Mouse (Mus musculus): Measurements from ENCODE around the gene Nt5dc1. TPM values are rescaled to one million over a fixed set of nuclear protein-coding genes. Genes with fewer than 3 reads are reported as not detected.

Gene Nt5dc1
- polyA plus RNA-seq, 1 experiment from 2014 or later, result 8.2 TPM

DNA sequence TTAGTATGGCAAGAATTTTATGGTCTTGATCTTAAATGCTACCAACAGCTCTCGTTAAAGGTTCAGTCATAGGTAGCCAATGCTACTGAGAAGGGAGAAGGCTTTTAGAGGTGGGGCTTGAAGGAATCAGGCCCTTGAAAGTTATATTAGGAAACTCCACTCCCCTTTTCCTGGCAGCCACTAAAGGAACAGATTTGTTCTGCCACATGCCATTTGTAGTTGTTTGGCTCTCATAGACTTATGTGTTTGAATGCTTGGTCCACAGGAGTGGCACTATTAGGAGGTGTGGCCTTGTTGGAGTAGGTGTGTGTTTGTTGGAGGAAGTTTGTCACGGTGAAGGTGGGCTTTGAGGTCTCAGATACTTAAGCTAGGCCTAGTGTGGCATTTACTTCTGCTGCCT lies 97.5 kb downstream of the Nt5dc1 start:
- no peak overlapping the region for H3K4me3 ChIP-seq (ENCODE audit: low read depth, low read length)
- H3K27me3 ChIP-seq (replicated peaks; ENCODE audit: control insufficient read depth, insufficient read depth, low read length), result no peaks in the 10 kb centered on the region
- ATAC-seq, result no peak
- no peaks in the 10 kb centered on the region for H3K4me1 ChIP-seq (replicated peaks; ENCODE audit: control insufficient read depth, insufficient read depth, low read length)
- no peak overlapping the region for H3K9ac ChIP-seq (ENCODE audit: low read depth, low read length)
- no peaks in the 10 kb centered on the region for H3K9me3 ChIP-seq (ENCODE audit: control insufficient read depth)
- no peak overlapping the region for H3K27ac ChIP-seq (ENCODE audit: low read depth, low read length)
- 80% methylated on average over 2 of the region's 2 CpGs for WGBS
- TF ChIP-seq CTCF (IDR thresholded peaks at IDR 0.05; ENCODE audit: low read depth), result no peak
- H3K36me3 ChIP-seq (ENCODE audit: control insufficient read depth, insufficient read depth), result peaks cover 8% of the 10 kb centered on the region; the same call in 1 of the 2 replicates
- H3K4me2 ChIP-seq (replicated peaks; ENCODE audit: low read depth), result no peak overlapping the region

DNA sequence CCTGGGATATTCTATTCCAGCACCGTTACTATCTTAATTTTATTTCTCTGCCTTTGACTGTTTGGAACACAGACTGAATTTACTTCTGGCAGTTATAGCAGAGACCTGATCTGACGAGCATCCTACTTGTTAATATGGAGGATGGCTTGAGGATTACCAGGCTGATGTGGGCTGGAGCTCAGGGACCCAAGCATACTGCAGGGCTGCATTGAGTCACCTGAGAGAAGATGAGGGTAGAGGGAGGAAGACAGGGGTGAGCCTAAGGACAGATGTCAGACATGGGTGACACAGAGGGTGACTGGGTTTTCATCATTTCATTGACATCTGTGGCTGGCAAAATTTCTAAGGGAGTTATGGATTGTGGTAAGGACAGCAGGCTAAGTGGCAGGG lies 101.1 kb downstream of the Nt5dc1 start:
- no peak overlapping the region for H3K27ac ChIP-seq (ENCODE audit: low read depth, low read length)
- ATAC-seq, result no peak
- no peaks in the 10 kb centered on the region for H3K9me3 ChIP-seq (ENCODE audit: control insufficient read depth)
- no peak for TF ChIP-seq CTCF (IDR thresholded peaks at IDR 0.05; ENCODE audit: low read depth)
- peaks cover 5% of the 10 kb centered on the region; the same call in 1 of the 2 replicates for H3K36me3 ChIP-seq (ENCODE audit: control insufficient read depth, insufficient read depth)
- no peaks in the 10 kb centered on the region for H3K4me1 ChIP-seq (replicated peaks; ENCODE audit: control insufficient read depth, insufficient read depth, low read length)
- H3K4me2 ChIP-seq (replicated peaks; ENCODE audit: low read depth), result no peak overlapping the region
- no peak overlapping the region for H3K9ac ChIP-seq (ENCODE audit: low read depth, low read length)
- no peak overlapping the region for H3K4me3 ChIP-seq (ENCODE audit: low read depth, low read length)
- no peaks in the 10 kb centered on the region for H3K27me3 ChIP-seq (replicated peaks; ENCODE audit: control insufficient read depth, insufficient read depth, low read length)
- 41% methylated on average over 2 of the region's 2 CpGs for WGBS

DNA sequence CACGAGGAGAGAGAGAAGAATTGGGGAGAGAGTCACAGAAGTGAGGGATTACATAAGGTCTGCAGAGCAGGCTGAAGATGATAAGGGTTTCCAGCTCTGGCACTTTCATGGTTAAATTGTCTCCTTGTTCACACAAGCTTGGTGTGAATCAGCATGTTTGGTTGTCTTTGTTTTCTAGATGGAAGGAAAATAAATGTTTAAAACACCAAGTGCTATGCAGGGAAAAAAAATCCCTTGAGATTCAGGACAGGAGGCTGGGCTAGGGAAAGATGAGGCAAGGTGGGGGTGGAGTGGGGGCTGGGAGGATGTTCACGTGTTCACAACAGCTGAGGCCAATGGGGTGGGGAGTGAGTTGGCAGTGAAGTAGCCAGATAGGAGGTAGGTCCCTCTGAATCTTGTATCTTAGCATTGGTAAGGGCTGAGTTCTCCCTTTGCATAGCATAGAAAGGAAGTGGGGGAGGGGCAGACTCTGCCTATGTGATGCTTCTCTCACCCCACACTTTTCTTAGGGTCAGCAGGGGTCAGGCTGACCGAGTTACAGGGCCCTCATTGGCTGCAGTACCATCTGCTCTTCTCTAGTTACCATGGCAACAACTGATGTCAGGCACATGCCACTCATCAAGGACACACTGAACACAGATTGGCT lies 101.7 kb downstream of the Nt5dc1 start:
- Histone ChIP-seq H3K4me1 (replicated peaks; ENCODE audit: control insufficient read depth, insufficient read depth, low read length) (no peaks in the 10 kb centered on the region), H3K4me3 (ENCODE audit: low read depth, low read length) (no peak overlapping the region), H3K9me3 (ENCODE audit: control insufficient read depth) (no peaks in the 10 kb centered on the region), H3K27ac (ENCODE audit: low read depth, low read length) (no peak overlapping the region), H3K9ac (ENCODE audit: low read depth, low read length) (no peak overlapping the region), H3K27me3 (replicated peaks; ENCODE audit: control insufficient read depth, insufficient read depth, low read length) (no peaks in the 10 kb centered on the region), H3K4me2 (replicated peaks; ENCODE audit: low read depth) (no peak overlapping the region), H3K36me3 (ENCODE audit: control insufficient read depth, insufficient read depth) (peaks cover 5% of the 10 kb centered on the region; the same call in 1 of the 2 replicates)
- 6% methylated on average over 3 of the region's 3 CpGs for WGBS
- ATAC-seq, result 0 out of 2 replicates have a peak, but pooled peaks have one; percentile 38
- no peak for TF ChIP-seq CTCF (IDR thresholded peaks at IDR 0.05; ENCODE audit: low read depth)

GRCm38 (mm10) chr10:34312536-34312935 lies 105.8 kb downstream of the Nt5dc1 start:
- no peak overlapping the region for H3K4me3 ChIP-seq (ENCODE audit: low read depth, low read length)
- H3K4me1 ChIP-seq (replicated peaks; ENCODE audit: control insufficient read depth, insufficient read depth, low read length), result no peaks in the 10 kb centered on the region
- no peak for ATAC-seq
- no peak overlapping the region for H3K27ac ChIP-seq (ENCODE audit: low read depth, low read length)
- H3K36me3 ChIP-seq (ENCODE audit: control insufficient read depth, insufficient read depth), result no peaks in the 10 kb centered on the region
- H3K4me2 ChIP-seq (replicated peaks; ENCODE audit: low read depth), result no peak overlapping the region
- H3K9ac ChIP-seq (ENCODE audit: low read depth, low read length), result no peak overlapping the region
- 0 out of 2 replicates have a peak, but pooled peaks have one; percentile 3 for TF ChIP-seq CTCF (IDR thresholded peaks at IDR 0.05; ENCODE audit: low read depth)
- no peaks in the 10 kb centered on the region for H3K9me3 ChIP-seq (ENCODE audit: control insufficient read depth)
- WGBS, result 75% methylated on average over 3 of the region's 3 CpGs
- H3K27me3 ChIP-seq (replicated peaks; ENCODE audit: control insufficient read depth, insufficient read depth, low read length), result no peaks in the 10 kb centered on the region

DNA sequence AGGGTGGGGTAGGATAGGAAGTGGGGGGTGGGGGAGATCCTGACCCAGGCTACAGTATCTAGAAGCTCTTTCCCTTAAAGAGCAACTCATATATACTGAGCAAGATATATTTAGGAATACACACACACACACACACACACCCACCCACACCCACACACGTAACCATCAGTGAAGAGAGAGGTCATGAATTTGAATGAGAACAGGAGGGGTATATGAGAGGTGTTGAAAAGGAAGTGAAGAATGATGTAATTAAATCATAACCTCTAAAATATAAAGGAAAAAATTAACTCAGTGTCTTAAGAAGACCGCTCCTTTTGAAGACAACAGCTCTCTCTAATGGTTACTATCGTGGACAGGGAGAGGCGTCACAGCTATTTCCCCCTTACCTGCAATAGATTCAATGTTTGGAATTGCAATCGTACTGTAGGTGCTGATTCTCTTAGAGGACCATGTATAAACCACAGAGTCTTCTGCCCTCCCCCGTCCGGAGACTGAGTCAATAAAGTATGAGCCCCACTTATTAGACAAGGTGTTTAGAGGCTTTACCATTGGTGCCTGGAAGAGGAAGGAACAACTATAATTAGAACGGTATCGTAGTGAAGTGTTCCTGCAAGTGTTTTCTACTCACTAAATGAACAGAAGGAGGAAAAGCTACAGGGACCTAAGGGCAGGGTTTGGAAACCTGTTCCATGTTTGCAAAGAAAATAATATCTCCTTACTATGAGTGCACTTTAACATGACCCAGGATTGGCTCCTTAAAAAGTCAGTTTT lies 108.3 kb downstream of the Nt5dc1 start:
- 90% methylated on average over 9 of the region's 9 CpGs for WGBS
- H3K4me1 ChIP-seq (replicated peaks; ENCODE audit: control insufficient read depth, insufficient read depth, low read length), result no peaks in the 10 kb centered on the region
- H3K36me3 ChIP-seq (ENCODE audit: control insufficient read depth, insufficient read depth), result no peaks in the 10 kb centered on the region
- no peak for TF ChIP-seq CTCF (IDR thresholded peaks at IDR 0.05; ENCODE audit: low read depth)
- no peak overlapping the region for H3K4me3 ChIP-seq (ENCODE audit: low read depth, low read length)
- ATAC-seq, result no peak
- H3K9me3 ChIP-seq (ENCODE audit: control insufficient read depth), result no peaks in the 10 kb centered on the region
- H3K27me3 ChIP-seq (replicated peaks; ENCODE audit: control insufficient read depth, insufficient read depth, low read length), result no peaks in the 10 kb centered on the region
- H3K9ac ChIP-seq (ENCODE audit: low read depth, low read length), result no peak overlapping the region
- no peak overlapping the region for H3K27ac ChIP-seq (ENCODE audit: low read depth, low read length)
- H3K4me2 ChIP-seq (replicated peaks; ENCODE audit: low read depth), result no peak overlapping the region

- Histone ChIP-seq H3K27me3 (replicated peaks; ENCODE audit: control insufficient read depth, insufficient read depth, low read length) (no peaks in the 10 kb centered on the region), H3K4me2 (replicated peaks; ENCODE audit: low read depth) (no peak overlapping the region), H3K4me3 (ENCODE audit: low read depth, low read length) (no peak overlapping the region), H3K9me3 (ENCODE audit: control insufficient read depth) (no peaks in the 10 kb centered on the region), H3K27ac (ENCODE audit: low read depth, low read length) (no peak overlapping the region), H3K9ac (ENCODE audit: low read depth, low read length) (no peak overlapping the region), H3K36me3 (ENCODE audit: control insufficient read depth, insufficient read depth) (no peaks in the 10 kb centered on the region), H3K4me1 (replicated peaks; ENCODE audit: control insufficient read depth, insufficient read depth, low read length) (no peaks in the 10 kb centered on the region)
- no peak for TF ChIP-seq CTCF (IDR thresholded peaks at IDR 0.05; ENCODE audit: low read depth)
- no peak for ATAC-seq
Observed at GRCm38 (mm10) chr10:34307070-34307469, 111.3 kb downstream of the Nt5dc1 start.
